Mouse (Mus musculus) cerebellum, postnatal 25 days (tissue): ENCODE data around the gene Scgb1b27.
A peak's percentile ranks its signal among the peaks of the same experiment; 100 is the strongest.
"Not testable (repeated sequence)": the region's sequence is repeated elsewhere in the genome, so short reads cannot be mapped to it uniquely, and the experiment has no call there.

Source experiments
- DNase-seq, 2 experiments: peaks; one replicate each; pipeline ENCODE4 v3.0.0; 2021; ENCODE audit warnings: mixed read lengths in 2 of 2

Scgb1b27 gene

GRCm38 (mm10) chr7:34021183-34021582 is at the start of gene Scgb1b27:
TSS of gene Scgb1b27 (plus strand) at chr7:34021483.
- not testable (repeated sequence) for DNase-seq

- peak; percentile 4 to 41 for DNase-seq
Observed at GRCm38 (mm10) chr7:33982281-33982680, 39.0 kb upstream of the Scgb1b27 start.

- DNase-seq = no peak
Observed at GRCm38 (mm10) chr7:34013842-34014241, 7.4 kb upstream of the Scgb1b27 start, which contains the start of gene Scgb2b27. TSS of gene Scgb2b27 (minus strand) at chr7:34013942.

- no peak for DNase-seq
Observed at GRCm38 (mm10) chr7:34025641-34026040, 4.4 kb downstream of the Scgb1b27 start.

- not testable (repeated sequence) for DNase-seq
Observed at GRCm38 (mm10) chr7:34027202-34027601, 5.9 kb downstream of the Scgb1b27 start.

GRCm38 (mm10) chr7:34030026-34030425 is 8.7 kb downstream of the Scgb1b27 start:
- DNase-seq = no peak

- DNase-seq = not testable (repeated sequence)
Observed at GRCm38 (mm10) chr7:34034579-34034978, 13.3 kb downstream of the Scgb1b27 start.

GRCm38 (mm10) chr7:34036076-34036815 is 15.0 kb downstream of the Scgb1b27 start:
- not testable (repeated sequence) for DNase-seq

- DNase-seq = not testable (repeated sequence)
Observed at GRCm38 (mm10) chr7:34068132-34068531, 46.8 kb downstream of the Scgb1b27 start.
